Mouse (Mus musculus) kidney, embryonic 14.5 days (tissue): ENCODE data around the gene Ttll13. TPM values are rescaled to one million over a fixed set of nuclear protein-coding genes. Genes with fewer than 3 reads are reported as not detected.

Experiments used
- ATAC-seq: fragments of 200-750 bp; cut with Nextera tagmentation; 2 replicates; pipeline ENCODE4 v1.8.0; 2017; ENCODE audit warnings: moderate number of reproducible peaks, mild to moderate bottlenecking, moderate TSS enrichment, moderate library complexity; ENCODE audit not compliant: low FRiP score, low TSS enrichment
- H3K27ac ChIP-seq: fragments of 300-500 bp; sonication (generic); 2 replicates; pipeline ENCODE4 v1.5.1; 2014; ENCODE audit warnings: low read depth, mild to moderate bottlenecking, low read length, moderate library complexity, mixed read lengths
- H3K27me3 ChIP-seq: fragments of 300-500 bp; sonication (generic); 2 replicates; pipeline ENCODE4 v1.6.1; 2014; ENCODE audit warnings: mild to moderate bottlenecking, low read length; ENCODE audit not compliant: control insufficient read depth, insufficient read depth
- H3K36me3 ChIP-seq: fragments of 300-500 bp; sonication (generic); 2 replicates; pipeline ENCODE4 v1.6.1; 2014; ENCODE audit warnings: low read length, mixed read lengths; ENCODE audit not compliant: control insufficient read depth, insufficient read depth
- H3K4me1 ChIP-seq: fragments of 300-500 bp; sonication (generic); 2 replicates; pipeline ENCODE4 v1.6.1; 2014; ENCODE audit warnings: low read length, mixed read lengths; ENCODE audit not compliant: control insufficient read depth, insufficient read depth
- H3K4me2 ChIP-seq: fragments of 300-500 bp; sonication (generic); replicated peaks from 2 replicates; pipeline ENCODE4 v1.6.1; 2014; ENCODE audit warnings: low read depth, mild to moderate bottlenecking, low read length
- H3K4me3 ChIP-seq: fragments of 300-500 bp; sonication (generic); 2 replicates; pipeline ENCODE4 v1.5.1; 2014; ENCODE audit warnings: mild to moderate bottlenecking, low read length
- H3K9ac ChIP-seq: fragments of 300-500 bp; sonication (generic); 2 replicates; pipeline ENCODE4 v1.6.1; 2014; ENCODE audit warnings: low read depth, mild to moderate bottlenecking, low read length, moderate library complexity
- H3K9me3 ChIP-seq: fragments of 300-500 bp; sonication (generic); 2 replicates; pipeline ENCODE4 v1.6.1; 2016; ENCODE audit warnings: low read length; ENCODE audit not compliant: control insufficient read depth
- WGBS: fragments of 180-500 bp; shearing (Covaris S2); extraction: QIAGEN DNeasy Blood & Tissue Kit; methylation state at CpG from one replicate; pipeline ENCODE4 v1.1.7; 2014; 5-methylcytosine and 5-hydroxymethylcytosine counted together
- polyA plus RNA-seq: library from polyadenylated mRNA; unstranded; fragments of >200 nt; fragmentation: Nextera tagmentation; extraction: Ambion mirVana; gene quantifications from 2 replicates; pipeline ENCODE4 v1.2.1, GENCODE M21; 2014

The Ttll13 gene
- polyA plus RNA-seq, 1 experiment from 2014 or later: 1.7 TPM

GRCm38 (mm10) chr7:80268897-80269750, 22.9 kb downstream of the Ttll13 start, which contains the start of gene Vps33b:
TSS of gene Vps33b (plus strand) at chr7:80269649.
- Histone ChIP-seq H3K4me1 (peaks cover 5% of the 10 kb centered on the region; the same call in 1 of the 2 replicates), H3K9me3 (peaks cover under 1% of the 10 kb centered on the region), H3K36me3 (peaks cover 33% of the 10 kb centered on the region), H3K27me3 (no peaks in the 10 kb centered on the region), H3K9ac (peak within 1 kb of the TSS; percentile 67), H3K27ac (no peak within 1 kb of the TSS), H3K4me2 (peak within 1 kb of the TSS; percentile 86), H3K4me3 (peak within 1 kb of the TSS; percentile 65)
- WGBS: 4% methylated on average over 21 of the region's 21 CpGs
- peak; percentile 88 for ATAC-seq

GRCm38 (mm10) chr7:80269751-80270255, 23.6 kb downstream of the Ttll13 start:
- H3K9ac ChIP-seq: peak overlapping the region; percentile 67
- peaks cover 5% of the 10 kb centered on the region; the same call in 1 of the 2 replicates for H3K4me1 ChIP-seq
- no peaks in the 10 kb centered on the region for H3K27me3 ChIP-seq
- H3K4me3 ChIP-seq: peak overlapping the region; percentile 65
- under 1% methylated on average over 23 of the region's 23 CpGs for WGBS
- ATAC-seq: peak; percentile 68; the same call in 1 of the 2 replicates
- peaks cover 33% of the 10 kb centered on the region for H3K36me3 ChIP-seq
- no peak overlapping the region for H3K27ac ChIP-seq
- H3K9me3 ChIP-seq: peaks cover 8% of the 10 kb centered on the region
- peak overlapping the region; percentile 86 for H3K4me2 ChIP-seq

- Histone ChIP-seq H3K27ac (no peak overlapping the region), H3K4me1 (peaks cover 5% of the 10 kb centered on the region; the same call in 1 of the 2 replicates), H3K9ac (no peak overlapping the region), H3K4me2 (no peak overlapping the region), H3K27me3 (no peaks in the 10 kb centered on the region), H3K9me3 (peaks cover 12% of the 10 kb centered on the region), H3K36me3 (peaks cover 37% of the 10 kb centered on the region), H3K4me3 (no peak overlapping the region)
- WGBS: 90% methylated on average over 2 of the region's 2 CpGs
- ATAC-seq: no peak
Observed at GRCm38 (mm10) chr7:80273456-80273855, 27.3 kb downstream of the Ttll13 start.

DNA sequence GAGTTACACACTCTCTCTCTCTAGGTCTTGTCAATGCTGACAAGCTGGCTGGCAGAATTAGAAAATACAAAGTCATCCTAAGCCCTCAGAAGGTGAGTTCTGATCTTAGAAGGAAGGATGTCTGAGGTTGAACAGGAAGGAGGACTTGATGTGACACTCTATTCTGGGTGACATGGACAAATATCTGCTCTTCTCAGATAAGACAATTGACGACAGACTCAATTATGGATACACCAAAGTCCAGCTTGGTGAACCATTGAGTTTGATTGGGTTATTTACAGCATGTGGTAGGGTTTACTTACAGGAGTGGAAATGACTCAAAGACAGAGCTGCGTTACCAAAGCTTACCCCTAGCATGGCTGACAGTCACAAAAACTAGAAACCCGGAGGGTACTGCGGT, 30.2 kb downstream of the Ttll13 start:
- H3K9me3 ChIP-seq: peaks cover 12% of the 10 kb centered on the region
- H3K36me3 ChIP-seq: peaks cover 52% of the 10 kb centered on the region
- no peak for ATAC-seq
- no peak overlapping the region for H3K4me3 ChIP-seq
- no peak overlapping the region for H3K27ac ChIP-seq
- H3K9ac ChIP-seq: no peak overlapping the region
- no peak overlapping the region for H3K4me2 ChIP-seq
- WGBS: 97% methylated on average over 4 of the region's 4 CpGs
- H3K4me1 ChIP-seq: no peaks in the 10 kb centered on the region
- no peaks in the 10 kb centered on the region for H3K27me3 ChIP-seq

- Histone ChIP-seq H3K4me1 (no peaks in the 10 kb centered on the region), H3K36me3 (peaks cover 61% of the 10 kb centered on the region)
- no peak for ATAC-seq
Observed at GRCm38 (mm10) chr7:80280032-80280431, 33.9 kb downstream of the Ttll13 start.

DNA sequence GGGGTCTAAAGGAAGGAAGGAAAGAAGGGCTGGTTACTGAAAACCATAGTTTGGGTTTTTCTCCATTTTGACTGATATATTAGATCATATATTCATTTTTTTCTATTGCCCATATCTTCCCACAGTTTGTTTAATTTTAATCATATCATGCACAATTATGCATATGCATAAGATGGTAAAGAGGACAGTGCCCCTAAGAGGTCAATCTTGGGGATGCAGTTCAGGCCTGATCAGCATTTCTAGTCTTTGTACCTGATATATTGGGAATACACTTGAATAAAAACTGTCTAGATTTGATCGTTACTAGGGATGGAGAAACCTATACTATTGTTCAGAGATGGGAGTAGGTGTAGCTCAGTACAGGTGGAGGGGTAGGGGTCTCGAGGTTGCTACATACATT, 34.8 kb downstream of the Ttll13 start:
- WGBS: 92% methylated on average over 2 of the region's 2 CpGs
- Histone ChIP-seq H3K4me1 (no peaks in the 10 kb centered on the region), H3K27me3 (no peaks in the 10 kb centered on the region), H3K36me3 (peaks cover 64% of the 10 kb centered on the region), H3K4me2 (no peak overlapping the region), H3K27ac (no peak overlapping the region), H3K9me3 (no peaks in the 10 kb centered on the region), H3K4me3 (no peak overlapping the region), H3K9ac (no peak overlapping the region)
- ATAC-seq: no peak

More at GRCm38 (mm10) chr7:80280032-80280431, 33.9 kb downstream of the Ttll13 start:
- no peak overlapping the region for H3K4me2 ChIP-seq
- no peaks in the 10 kb centered on the region for H3K27me3 ChIP-seq
- no peak overlapping the region for H3K4me3 ChIP-seq
- no peak overlapping the region for H3K9ac ChIP-seq
- peaks cover 2% of the 10 kb centered on the region; the same call in 1 of the 2 replicates for H3K9me3 ChIP-seq
- 87% methylated on average over 10 of the region's 10 CpGs for WGBS
- H3K27ac ChIP-seq: no peak overlapping the region

GRCm38 (mm10) chr7:80281646-80282045, 35.5 kb downstream of the Ttll13 start:
- Histone ChIP-seq H3K36me3 (peaks cover 64% of the 10 kb centered on the region), H3K9ac (no peak overlapping the region)

DNA sequence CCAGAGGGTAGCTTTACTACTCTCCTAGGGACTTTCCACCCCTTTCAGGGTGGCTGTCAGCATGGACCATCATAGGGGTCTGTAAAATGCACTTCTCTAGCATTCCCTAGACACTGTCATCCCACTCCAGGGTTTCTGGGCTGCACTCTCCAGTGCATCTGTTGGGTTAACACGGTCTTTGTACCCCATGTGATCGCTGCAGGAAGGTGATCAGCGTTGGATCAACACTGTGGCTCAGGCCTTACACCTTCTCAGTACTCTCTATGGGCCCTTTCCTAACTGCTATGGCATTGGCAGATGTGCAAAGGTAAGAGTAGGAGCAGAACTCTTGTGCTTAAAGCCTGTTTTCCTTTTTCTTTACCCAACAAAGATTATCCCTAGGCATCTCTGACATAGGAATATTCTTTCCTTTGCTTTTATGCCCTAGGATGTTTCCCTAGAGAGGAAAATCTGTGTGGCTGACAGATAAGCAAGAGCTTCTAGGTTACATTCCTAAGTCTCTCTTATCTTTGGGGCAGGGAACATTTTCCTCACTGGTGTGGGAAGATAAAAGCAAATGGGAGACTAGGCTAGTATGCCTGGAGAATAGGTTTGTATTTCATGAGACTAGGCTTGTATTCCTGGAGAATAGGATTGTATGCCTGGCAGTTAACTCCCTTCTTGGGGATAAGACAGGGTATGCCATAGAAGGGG, 37.2 kb downstream of the Ttll13 start:
- peaks cover 67% of the 10 kb centered on the region for H3K36me3 ChIP-seq
- WGBS: 88% methylated on average over 3 of the region's 3 CpGs
- no peak overlapping the region for H3K4me3 ChIP-seq
- no peaks in the 10 kb centered on the region for H3K27me3 ChIP-seq
- no peak overlapping the region for H3K4me2 ChIP-seq
- no peak overlapping the region for H3K9ac ChIP-seq
- no peak overlapping the region for H3K27ac ChIP-seq
- no peaks in the 10 kb centered on the region for H3K9me3 ChIP-seq
- no peak for ATAC-seq
- H3K4me1 ChIP-seq: no peaks in the 10 kb centered on the region

More at GRCm38 (mm10) chr7:80281646-80282045, 35.5 kb downstream of the Ttll13 start:
- Histone ChIP-seq H3K4me2 (no peak overlapping the region), H3K4me1 (no peaks in the 10 kb centered on the region), H3K4me3 (no peak overlapping the region), H3K27ac (no peak overlapping the region), H3K9me3 (no peaks in the 10 kb centered on the region), H3K27me3 (no peaks in the 10 kb centered on the region)
- ATAC-seq: no peak
- 92% methylated on average over 3 of the region's 3 CpGs for WGBS
